Mouse (Mus musculus) hindbrain, postnatal 0 days (tissue): ENCODE measurements at regions not wholly inside any gene's neighbourhood (a gene's known extent, or its start where the extent isn't known, plus 50 kb on each side); places are given as distances from the start of the nearest gene placed in this dataset.

Source experiments
- ATAC-seq: fragments of 200-750 bp; cut with Nextera tagmentation; 2 replicates; pipeline ENCODE4 v1.8.0; 2017; ENCODE audit warnings: mild to moderate bottlenecking, moderate TSS enrichment, moderate library complexity
- DNase-seq: peaks from one replicate; pipeline ENCODE4 v3.0.0-alpha.2; 2015; ENCODE audit warnings: low spot score
- H3K27ac ChIP-seq: fragments of 300-500 bp; sonication (generic); 2 replicates; pipeline ENCODE4 v1.5.1; 2014; ENCODE audit warnings: mild to moderate bottlenecking
- H3K27me3 ChIP-seq: fragments of 300-500 bp; sonication (generic); 2 replicates; pipeline ENCODE4 v1.6.1; 2014; ENCODE audit warnings: low read length, mixed read lengths; ENCODE audit not compliant: insufficient read depth
- H3K36me3 ChIP-seq: fragments of 300-500 bp; sonication (generic); 2 replicates; pipeline ENCODE4 v1.6.1; 2014; ENCODE audit warnings: low read length, mixed read lengths; ENCODE audit not compliant: insufficient read depth
- H3K4me1 ChIP-seq: fragments of 300-500 bp; sonication (generic); 2 replicates; pipeline ENCODE4 v1.6.1; 2014; ENCODE audit warnings: antibody characterized with exemption, low read length, mixed read lengths; ENCODE audit not compliant: insufficient read depth
- H3K4me2 ChIP-seq: fragments of 300-500 bp; sonication (generic); 2 replicates; pipeline ENCODE4 v1.6.1; 2014; ENCODE audit warnings: low read depth, mild to moderate bottlenecking, low read length, moderate library complexity, mixed read lengths
- H3K4me3 ChIP-seq: fragments of 300-500 bp; sonication (generic); 2 replicates; pipeline ENCODE4 v1.5.1; 2014; ENCODE audit warnings: low read length
- H3K9ac ChIP-seq: fragments of 300-500 bp; sonication (generic); replicated peaks from 2 replicates; pipeline ENCODE4 v1.6.1; 2014; ENCODE audit warnings: mild to moderate bottlenecking, low read length, moderate library complexity, mixed read lengths
- H3K9me3 ChIP-seq: fragments of 300-500 bp; sonication (generic); 2 replicates; pipeline ENCODE4 v1.6.1; 2016; ENCODE audit warnings: low read length, mixed read lengths
- CTCF ChIP-seq: IDR thresholded peaks from 2 replicates; pipeline ENCODE4 v1.5.1; 2016; ENCODE audit warnings: antibody characterized with exemption, control low read depth, low read depth
- WGBS: fragments of 180-500 bp; shearing (Covaris S2); extraction: QIAGEN DNeasy Blood & Tissue Kit; methylation state at CpG from one replicate; pipeline ENCODE4 v1.1.7; 2014; 5-methylcytosine and 5-hydroxymethylcytosine counted together
- microRNA-seq, 2 experiments: library from miRNA; unstranded; fragments of <30 nt; microRNA quantifications; one replicate each; pipeline ENCODE4; 2016

DNA sequence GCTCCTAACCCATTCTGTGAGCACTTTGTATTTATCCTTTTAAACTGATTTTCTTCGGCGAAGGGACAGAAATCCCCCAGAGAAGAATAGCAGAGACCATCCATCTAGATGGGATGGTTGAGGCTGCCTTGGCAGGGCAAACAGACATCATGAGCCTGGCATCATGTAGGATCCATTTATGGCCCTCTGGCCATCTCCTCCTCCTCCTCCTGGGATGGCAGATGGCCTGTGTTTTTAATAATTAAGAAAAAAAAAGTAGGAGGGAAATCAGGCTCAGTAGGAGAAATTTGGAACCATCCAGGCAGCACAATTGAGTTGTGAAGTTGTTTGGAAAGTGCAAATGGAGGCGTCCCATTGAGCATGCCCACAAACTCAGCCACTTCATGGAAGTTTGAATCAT, 58.8 kb upstream of the Tnp1 start:
- no peak overlapping the region for H3K4me3 ChIP-seq

GRCm38 (mm10) chr1:73072237-73072904, 56.7 kb upstream of the Tnp1 start:
- 84% methylated on average over 5 of the region's 5 CpGs for WGBS

More for the DNA sequence above, 58.8 kb upstream of the Tnp1 start:
- peak; percentile 42 for DNase-seq
- no peak overlapping the region for H3K9ac ChIP-seq
- no peaks in the 10 kb centered on the region for H3K27me3 ChIP-seq
- ATAC-seq, result no peak
- H3K9me3 ChIP-seq, result no peaks in the 10 kb centered on the region
- H3K4me2 ChIP-seq, result no peak overlapping the region
- TF ChIP-seq CTCF, result no peak
- H3K27ac ChIP-seq, result no peak overlapping the region
- 66% methylated on average over 3 of the region's 3 CpGs for WGBS
- no peaks in the 10 kb centered on the region for H3K36me3 ChIP-seq
- no peaks in the 10 kb centered on the region for H3K4me1 ChIP-seq

DNA sequence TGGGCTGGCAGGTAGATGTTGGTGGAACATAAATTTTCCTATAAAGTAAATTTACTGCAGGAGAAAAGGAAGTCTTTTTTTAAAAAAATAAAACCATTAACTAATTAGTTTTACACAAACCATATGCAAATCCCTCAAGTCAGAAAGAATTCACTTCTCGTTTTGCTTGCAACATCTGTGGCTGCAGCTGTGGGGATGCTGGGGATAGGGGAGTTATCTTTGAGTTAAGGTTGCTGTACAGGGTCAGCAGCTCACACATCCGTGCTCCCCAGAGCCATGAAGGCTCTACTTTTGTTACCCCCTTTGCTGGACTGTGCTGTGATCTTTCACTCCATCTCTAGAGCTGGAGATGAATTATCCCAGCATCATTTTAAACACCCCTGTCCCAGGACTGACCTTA, 54.4 kb upstream of the Tnp1 start:
- Histone ChIP-seq H3K27ac (no peak overlapping the region), H3K36me3 (no peaks in the 10 kb centered on the region), H3K27me3 (no peaks in the 10 kb centered on the region), H3K4me1 (no peaks in the 10 kb centered on the region), H3K4me3 (no peak overlapping the region), H3K4me2 (no peak overlapping the region), H3K9me3 (no peaks in the 10 kb centered on the region), H3K9ac (no peak overlapping the region)
- 62% methylated on average over 2 of the region's 2 CpGs for WGBS
- ATAC-seq, result no peak
- DNase-seq, result no peak
- TF ChIP-seq CTCF, result no peak

More at GRCm38 (mm10) chr1:73072237-73072904, 56.7 kb upstream of the Tnp1 start:
- Histone ChIP-seq H3K27me3 (no peaks in the 10 kb centered on the region), H3K36me3 (no peaks in the 10 kb centered on the region), H3K4me2 (no peak overlapping the region), H3K4me1 (no peaks in the 10 kb centered on the region), H3K9me3 (no peaks in the 10 kb centered on the region), H3K27ac (no peak overlapping the region), H3K4me3 (no peak overlapping the region), H3K9ac (no peak overlapping the region)
- DNase-seq, result no peak
- ATAC-seq, result no peak
- TF ChIP-seq CTCF, result no peak

Small RNA genes lying in the stretch of these regions (microRNA-seq; reads per million reads assigned to microRNA genes)
- 0 reads per million in 2 experiments for gene Mir6351
